Comparison of ENCODE assay signal across 13 mouse cellular contexts in genomic region chrX:163181588-163181987, GRCm38 (mm10).
A peak's percentile ranks its signal among the peaks of the same experiment; 100 is the strongest.
DNase-seq lines count a peak whose midpoint lies in the region; ATAC-seq and TF ChIP-seq lines count a peak whose summit lies in the region.
"Had no signal": no experiment of that assay in that cellular context is flagged by ENCODE, and none has a peak within 500 bp of the region (broad histone marks: within the 10 kb centered on the region; RNA-seq: fewer than 3 reads in every experiment).

No protein-coding gene starts in this region.

- no peak overlapping the region for H3K27ac ChIP-seq in limb, embryonic 11.5 days (replicated peaks; ENCODE audit: low read depth, low read length)
- no peak overlapping the region for H3K27ac ChIP-seq in limb, embryonic 10.5 days
- no peak overlapping the region for H3K27ac ChIP-seq in ES-E14 (ENCODE audit: insufficient read depth, low read depth, low read length, poor library complexity, severe bottlenecking)
- H3K27ac ChIP-seq: limb, embryonic 15.5 days; neural tube, embryonic 15.5 days had no signal

- H3K4me3 ChIP-seq in limb, embryonic 11.5 days (ENCODE audit: low read depth, low read length), result no peak overlapping the region
- no peak overlapping the region for H3K4me3 ChIP-seq in limb, embryonic 10.5 days
- H3K4me3 ChIP-seq in ES-E14 (ENCODE audit: insufficient read depth in 1 of 2, low read depth in 1 of 2, low read length in 2 of 2, poor library complexity in 1 of 2, severe bottlenecking in 1 of 2), result no peak overlapping the region
- H3K4me3 ChIP-seq: limb, embryonic 15.5 days; megakaryocyte, embryonic 14.5 days; neural tube, embryonic 15.5 days had no signal

- H3K9ac ChIP-seq in limb, embryonic 11.5 days (ENCODE audit: low read length), result no peak overlapping the region
- H3K9ac ChIP-seq in ES-E14 (ENCODE audit: insufficient read depth, low read depth, low read length, poor library complexity, severe bottlenecking), result no peak overlapping the region
- H3K9ac ChIP-seq: limb, embryonic 15.5 days; neural tube, embryonic 15.5 days had no signal

- no peaks in the 10 kb centered on the region for H3K4me1 ChIP-seq in limb, embryonic 11.5 days (ENCODE audit: control insufficient read depth, insufficient read depth, low read length)
- H3K4me1 ChIP-seq in limb, embryonic 10.5 days, result no peaks in the 10 kb centered on the region
- H3K4me1 ChIP-seq in ES-E14 (ENCODE audit: control insufficient read depth in 2 of 2, insufficient read depth in 2 of 2, low read length in 2 of 2, poor library complexity in 1 of 2), result no peaks in the 10 kb centered on the region
- H3K4me1 ChIP-seq: limb, embryonic 15.5 days; megakaryocyte, embryonic 14.5 days; neural tube, embryonic 15.5 days had no signal

- peaks cover 3% of the 10 kb centered on the region; the same call in 1 of the 2 replicates for H3K27me3 ChIP-seq in limb, embryonic 11.5 days (ENCODE audit: control insufficient read depth, insufficient read depth, low read length)
- peaks cover 43% of the 10 kb centered on the region for H3K27me3 ChIP-seq in limb, embryonic 10.5 days (ENCODE audit: low read depth, poor library complexity, severe bottlenecking)
- H3K27me3 ChIP-seq: limb, embryonic 15.5 days; megakaryocyte, embryonic 14.5 days; neural tube, embryonic 15.5 days had no signal

- no peaks in the 10 kb centered on the region for H3K36me3 ChIP-seq in limb, embryonic 11.5 days (ENCODE audit: control insufficient read depth, insufficient read depth, low read length)
- no peaks in the 10 kb centered on the region for H3K36me3 ChIP-seq in limb, embryonic 10.5 days
- no peaks in the 10 kb centered on the region for H3K36me3 ChIP-seq in ES-E14 (ENCODE audit: control insufficient read depth, insufficient read depth, low read length, poor library complexity, severe bottlenecking)
- H3K36me3 ChIP-seq: limb, embryonic 15.5 days; neural tube, embryonic 15.5 days had no signal

- peak; percentile 14 for DNase-seq in embryo, embryonic 10.5 days (ENCODE audit: low spot score)
- no peak for DNase-seq in embryo, embryonic 10 days (ENCODE audit: low spot score)
- peak; percentile 21 for DNase-seq in limb, embryonic 11.5 days (ENCODE audit: low spot score)
- DNase-seq in limb, embryonic 10.5 days (ENCODE audit: low spot score), result no peak
- peak; percentile 34 for DNase-seq in ES-E14 (ENCODE audit: low read depth, low spot score)
- no peak for DNase-seq in natural killer cell, adult 2 months (ENCODE audit: low spot score in 2 of 2)
- no peak for DNase-seq in gastrocnemius, adult 18-20 months (ENCODE audit: low spot score)
- DNase-seq: gastrocnemius, postnatal 25 days; heart, postnatal 4 days had no signal

- in situ Hi-C loops in ES-E14 (cut with MboI; ENCODE audit: low sequenced_read_pairs in 2 of 2, unreplicated experiment in 2 of 2), result no loop called here

- no peak overlapping the region for H3K4me2 ChIP-seq in limb, embryonic 11.5 days (ENCODE audit: low read depth, severe bottlenecking)
- H3K4me2 ChIP-seq: limb, embryonic 15.5 days; neural tube, embryonic 15.5 days had no signal

- no peak for ATAC-seq in limb, embryonic 11.5 days (ENCODE audit: insufficient number of reproducible peaks, low FRiP score, low TSS enrichment, low read depth)
- ATAC-seq in megakaryocyte progenitor cell, adult 5-6 weeks (replicated peaks; ENCODE audit: poor library complexity), result peak; percentile 65; the same call in 1 of the 2 replicates

- H3K9me3 ChIP-seq in limb, embryonic 11.5 days (ENCODE audit: control insufficient read depth, low read length), result no peaks in the 10 kb centered on the region
- no peaks in the 10 kb centered on the region for H3K9me3 ChIP-seq in limb, embryonic 10.5 days (replicated peaks)
- H3K9me3 ChIP-seq in ES-E14 (ENCODE audit: control insufficient read depth, insufficient read depth, low read depth, low read length), result no peaks in the 10 kb centered on the region
- H3K9me3 ChIP-seq: limb, embryonic 15.5 days; megakaryocyte, embryonic 14.5 days; neural tube, embryonic 15.5 days had no signal

- WGBS in limb, embryonic 11.5 days, result 95% methylated on average over 3 of the region's 3 CpGs
- WGBS in limb, embryonic 10.5 days, result 95% methylated on average over 3 of the region's 3 CpGs

TF ChIP-seq in ES-E14, 5 proteins besides CTCF, POLR2A, EP300 and RAD21:
- TF ChIP-seq MAFK (IDR thresholded peaks at IDR 0.05; ENCODE audit: insufficient read depth, low read depth, low read length) (no peak), ZC3H11A (IDR thresholded peaks at IDR 0.05; ENCODE audit: borderline replicate concordance, low read depth, low read length) (peak; percentile 38; the same call in 1 of the 2 replicates)

Comparison
In these comparisons a context has a peak if more than half of its experiments do, and no peak if none do; other contexts are left out.
1. DNase-seq: peak in embryo, embryonic 10.5 days (single experiment), limb, embryonic 11.5 days (single experiment) and ES-E14 (single experiment); none in embryo, embryonic 10 days (single experiment), limb, embryonic 10.5 days (single experiment), natural killer cell, adult 2 months (0 of 2) and gastrocnemius, adult 18-20 months (single experiment).